Mouse (Mus musculus) neural tube, embryonic 12.5 days (tissue): ENCODE measurements at regions not wholly inside any gene's neighbourhood (a gene's known extent, or its start where the extent isn't known, plus 50 kb on each side); places are given as distances from the start of the nearest gene placed in this dataset.

Source experiments
- ATAC-seq: fragments of 200-750 bp; cut with Nextera tagmentation; 2 replicates; pipeline ENCODE4 v1.8.0; 2017; ENCODE audit warnings: low read depth, mild to moderate bottlenecking, moderate TSS enrichment, moderate library complexity; ENCODE audit not compliant: low FRiP score
- H3K27ac ChIP-seq: fragments of 300-500 bp; sonication (generic); 2 replicates; pipeline ENCODE4 v1.5.1; 2016
- H3K27me3 ChIP-seq: fragments of 300-500 bp; sonication (generic); replicated peaks from 2 replicates; pipeline ENCODE4 v1.6.1; 2016; ENCODE audit warnings: mild to moderate bottlenecking
- H3K36me3 ChIP-seq: fragments of 300-500 bp; sonication (generic); 2 replicates; pipeline ENCODE4 v1.6.1; 2016; ENCODE audit warnings: mild to moderate bottlenecking
- H3K4me1 ChIP-seq: fragments of 300-500 bp; sonication (generic); 2 replicates; pipeline ENCODE4 v1.6.1; 2016
- H3K4me2 ChIP-seq: fragments of 300-500 bp; sonication (generic); replicated peaks from 2 replicates; pipeline ENCODE4 v1.6.1; 2016; ENCODE audit warnings: mild to moderate bottlenecking
- H3K4me3 ChIP-seq: fragments of 300-500 bp; sonication (generic); 2 replicates; pipeline ENCODE4 v1.5.1; 2016
- H3K9ac ChIP-seq: fragments of 300-500 bp; sonication (generic); 2 replicates; pipeline ENCODE4 v1.6.1; 2016; ENCODE audit warnings: mild to moderate bottlenecking
- H3K9me3 ChIP-seq: fragments of 300-500 bp; sonication (generic); 2 replicates; pipeline ENCODE4 v1.6.1; 2016; ENCODE audit warnings: mild to moderate bottlenecking
- WGBS: fragments of 180-500 bp; shearing (Covaris S2); methylation state at CpG from one replicate; pipeline ENCODE4 v1.1.7; 2016; 5-methylcytosine and 5-hydroxymethylcytosine counted together

- 80% methylated on average over 2 of the region's 2 CpGs for WGBS
These were observed 59.5 kb upstream of the Mmadhc start for GRCm38 (mm10) chr2:50356089-50356488.

GRCm38 (mm10) chr2:50347486-50348265 lies 51.1 kb upstream of the Mmadhc start:
- no peak for ATAC-seq
- WGBS, result 69% methylated on average over 10 of the region's 10 CpGs

More at GRCm38 (mm10) chr2:50356089-50356488, 59.5 kb upstream of the Mmadhc start:
- no peak overlapping the region for H3K27ac ChIP-seq
- H3K27me3 ChIP-seq, result no peaks in the 10 kb centered on the region
- H3K9me3 ChIP-seq, result no peaks in the 10 kb centered on the region
- no peaks in the 10 kb centered on the region for H3K36me3 ChIP-seq
- no peak overlapping the region for H3K9ac ChIP-seq
- no peaks in the 10 kb centered on the region for H3K4me1 ChIP-seq
- ATAC-seq, result no peak
- no peak overlapping the region for H3K4me2 ChIP-seq
- no peak overlapping the region for H3K4me3 ChIP-seq

More at GRCm38 (mm10) chr2:50347486-50348265, 51.1 kb upstream of the Mmadhc start:
- Histone ChIP-seq H3K27me3 (no peaks in the 10 kb centered on the region), H3K36me3 (no peaks in the 10 kb centered on the region), H3K4me2 (no peak overlapping the region), H3K4me1 (no peaks in the 10 kb centered on the region), H3K4me3 (no peak overlapping the region), H3K9me3 (no peaks in the 10 kb centered on the region), H3K27ac (no peak overlapping the region), H3K9ac (no peak overlapping the region)
